Mouse (Mus musculus): ENCODE results near the gene Mlh3. TPM values are rescaled to one million over a fixed set of nuclear protein-coding genes. Genes with fewer than 3 reads are reported as not detected.

Gene Mlh3
- polyA plus RNA-seq, 1 experiment from 2014 or later, result 8.8 TPM

DNA sequence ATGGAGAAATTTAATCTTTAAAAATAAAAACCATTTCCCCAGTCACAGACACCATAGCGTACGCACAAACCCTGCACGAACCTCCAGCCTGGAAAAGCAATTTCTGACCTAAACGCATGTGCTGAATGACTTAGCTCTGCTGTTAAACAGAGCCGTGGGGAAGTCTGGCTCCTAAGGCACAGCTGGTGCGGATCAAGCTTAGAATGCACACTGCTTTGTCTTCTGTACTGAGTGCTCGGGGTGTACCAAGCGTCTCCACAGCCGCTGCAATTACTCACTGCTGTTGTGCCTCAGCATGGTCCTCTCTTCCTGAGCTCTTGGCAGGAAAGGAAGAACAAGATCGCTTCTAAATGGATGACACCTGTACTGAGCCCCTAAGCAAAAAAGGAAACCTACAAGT, 7.9 kb downstream of the Mlh3 start:
- Histone ChIP-seq H3K4me3 (ENCODE audit: low read depth, low read length) (no peak overlapping the region), H3K9ac (no peak overlapping the region), H3K4me1 (ENCODE audit: insufficient read depth) (0 out of 2 replicates have a peak, but pooled peaks cover 3% of the 10 kb centered on the region), H3K27ac (ENCODE audit: low read depth) (0 out of 2 replicates have a peak overlapping the region, but pooled peaks have one; percentile 0), H3K36me3 (ENCODE audit: insufficient read depth) (0 out of 2 replicates have a peak, but pooled peaks cover 5% of the 10 kb centered on the region), H3K27me3 (ENCODE audit: insufficient read depth, low read length) (no peaks in the 10 kb centered on the region), H3K4me2 (no peak overlapping the region), H3K9me3 (ENCODE audit: low read depth, low read length) (no peaks in the 10 kb centered on the region)
- ATAC-seq (ENCODE audit: insufficient read depth) (peak; percentile 92), DNase-seq (peak; percentile 89)
- TF ChIP-seq CTCF (IDR thresholded peaks at IDR 0.05; ENCODE audit: low read depth), result no peak
- 34% methylated on average over 10 of the region's 10 CpGs for WGBS

DNA sequence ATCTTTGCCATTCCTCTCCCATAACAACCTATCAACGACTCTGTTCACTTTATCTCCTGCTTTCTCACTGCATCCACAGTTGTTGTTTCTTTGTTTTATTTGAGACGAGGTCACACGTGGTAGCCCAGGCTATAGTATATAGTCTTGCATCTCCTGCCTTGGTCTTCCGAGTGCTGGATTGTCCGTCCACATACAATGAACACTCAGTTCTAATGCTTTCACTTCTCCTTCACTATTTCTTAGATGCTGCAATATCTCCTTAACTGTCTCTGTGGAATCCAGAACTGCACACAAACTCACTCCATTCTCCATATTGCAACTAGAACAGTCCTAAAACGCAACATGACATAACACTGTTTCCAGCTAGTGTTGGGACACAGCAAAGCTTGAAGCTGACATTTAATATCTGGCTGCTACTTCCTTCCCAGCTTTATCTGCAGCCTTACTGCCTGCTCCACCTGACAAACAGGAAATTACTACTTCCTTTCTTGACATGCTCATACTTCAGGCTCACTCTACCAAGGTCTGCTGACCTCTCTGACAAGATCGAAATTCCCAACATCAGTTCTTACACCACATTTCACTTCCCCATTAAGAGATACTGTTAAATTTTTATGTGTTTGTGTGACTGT, 13.3 kb downstream of the Mlh3 start:
- H3K4me2 ChIP-seq, result no peak overlapping the region
- H3K4me1 ChIP-seq (ENCODE audit: insufficient read depth), result no peaks in the 10 kb centered on the region
- H3K27ac ChIP-seq (ENCODE audit: low read depth), result peak overlapping the region; percentile 46
- WGBS, result 65% methylated on average over 7 of the region's 7 CpGs
- H3K9ac ChIP-seq, result no peak overlapping the region
- H3K4me3 ChIP-seq (ENCODE audit: low read depth, low read length), result no peak overlapping the region
- TF ChIP-seq CTCF (IDR thresholded peaks at IDR 0.05; ENCODE audit: low read depth), result no peak
- no peaks in the 10 kb centered on the region for H3K27me3 ChIP-seq (ENCODE audit: insufficient read depth, low read length)
- no peaks in the 10 kb centered on the region for H3K9me3 ChIP-seq (ENCODE audit: low read depth, low read length)
- H3K36me3 ChIP-seq (ENCODE audit: insufficient read depth), result 0 out of 2 replicates have a peak, but pooled peaks cover 5% of the 10 kb centered on the region
- no peak for ATAC-seq (ENCODE audit: insufficient read depth)
- DNase-seq, result peak; percentile 28

DNA sequence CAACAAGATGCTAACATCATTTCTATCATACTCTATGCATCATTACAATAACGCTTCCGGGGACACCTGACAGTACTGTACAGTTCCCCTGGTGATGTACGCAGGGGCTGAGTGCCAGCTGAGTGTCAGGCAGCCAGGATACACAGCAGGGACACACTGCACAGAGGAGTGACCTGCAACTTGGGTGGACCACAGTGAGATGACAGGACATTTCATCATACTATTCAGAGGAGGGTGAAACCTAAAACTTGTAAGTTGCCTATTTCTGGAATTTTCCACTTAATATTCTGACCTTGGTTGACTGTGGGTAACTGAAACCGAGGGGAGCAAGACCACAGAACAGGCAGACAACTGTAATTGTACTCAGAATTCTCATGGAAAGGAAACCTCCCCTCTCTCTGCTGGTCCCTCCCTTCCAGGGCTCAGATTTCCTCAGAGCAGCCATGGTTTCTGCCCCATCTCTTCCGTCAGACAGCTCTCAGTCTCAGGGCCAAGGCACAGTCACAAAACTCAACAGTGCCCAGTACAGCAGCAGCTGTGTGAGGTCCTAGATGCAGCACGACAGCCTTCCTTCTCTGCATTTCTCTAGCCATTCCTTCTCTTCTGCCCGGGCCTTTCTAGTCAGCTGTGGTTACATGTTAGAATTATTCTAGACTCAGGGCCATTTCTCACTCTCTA, 14.2 kb downstream of the Mlh3 start:
- Histone ChIP-seq H3K27me3 (ENCODE audit: insufficient read depth, low read length) (no peaks in the 10 kb centered on the region), H3K36me3 (ENCODE audit: insufficient read depth) (0 out of 2 replicates have a peak, but pooled peaks cover 5% of the 10 kb centered on the region), H3K4me1 (ENCODE audit: insufficient read depth) (no peaks in the 10 kb centered on the region), H3K4me2 (no peak overlapping the region), H3K9me3 (ENCODE audit: low read depth, low read length) (no peaks in the 10 kb centered on the region), H3K9ac (no peak overlapping the region), H3K27ac (ENCODE audit: low read depth) (peak overlapping the region; percentile 21; the same call in 1 of the 2 replicates), H3K4me3 (ENCODE audit: low read depth, low read length) (no peak overlapping the region)
- peak; percentile 45 for DNase-seq
- ATAC-seq (ENCODE audit: insufficient read depth), result 0 out of 2 replicates have a peak, but pooled peaks have one; percentile 54
- no peak for TF ChIP-seq CTCF (IDR thresholded peaks at IDR 0.05; ENCODE audit: low read depth)
- 54% methylated on average over 7 of the region's 7 CpGs for WGBS

DNA sequence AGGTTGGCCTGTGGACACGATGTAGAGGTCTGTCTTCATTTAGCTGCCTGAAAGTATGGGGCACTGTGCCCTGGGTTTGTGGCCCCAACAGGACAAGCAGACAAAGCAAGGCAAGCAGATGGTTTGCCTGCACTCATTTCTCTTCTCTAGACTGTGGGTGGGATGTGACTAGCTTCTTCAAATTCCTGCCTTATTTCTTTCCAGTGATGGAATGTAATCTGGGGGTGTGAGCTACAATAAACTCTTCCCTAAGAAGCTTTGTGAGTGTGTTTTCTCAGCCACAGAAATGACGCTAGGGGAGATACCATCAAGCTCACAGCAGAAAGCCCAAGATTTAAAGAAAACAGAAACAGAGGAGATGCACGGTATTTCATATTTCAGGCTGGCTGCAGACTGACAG, 18.3 kb downstream of the Mlh3 start:
- Histone ChIP-seq H3K27me3 (ENCODE audit: insufficient read depth, low read length) (no peaks in the 10 kb centered on the region), H3K4me1 (ENCODE audit: insufficient read depth) (no peaks in the 10 kb centered on the region), H3K4me2 (no peak overlapping the region), H3K9me3 (ENCODE audit: low read depth, low read length) (peaks cover 4% of the 10 kb centered on the region; the same call in 1 of the 2 replicates), H3K4me3 (ENCODE audit: low read depth, low read length) (no peak overlapping the region), H3K9ac (no peak overlapping the region), H3K36me3 (ENCODE audit: insufficient read depth) (no peaks in the 10 kb centered on the region), H3K27ac (ENCODE audit: low read depth) (no peak overlapping the region)
- DNase-seq (no peak), ATAC-seq (ENCODE audit: insufficient read depth) (no peak)
- 70% methylated on average over 3 of the region's 3 CpGs for WGBS
- no peak for TF ChIP-seq CTCF (IDR thresholded peaks at IDR 0.05; ENCODE audit: low read depth)

DNA sequence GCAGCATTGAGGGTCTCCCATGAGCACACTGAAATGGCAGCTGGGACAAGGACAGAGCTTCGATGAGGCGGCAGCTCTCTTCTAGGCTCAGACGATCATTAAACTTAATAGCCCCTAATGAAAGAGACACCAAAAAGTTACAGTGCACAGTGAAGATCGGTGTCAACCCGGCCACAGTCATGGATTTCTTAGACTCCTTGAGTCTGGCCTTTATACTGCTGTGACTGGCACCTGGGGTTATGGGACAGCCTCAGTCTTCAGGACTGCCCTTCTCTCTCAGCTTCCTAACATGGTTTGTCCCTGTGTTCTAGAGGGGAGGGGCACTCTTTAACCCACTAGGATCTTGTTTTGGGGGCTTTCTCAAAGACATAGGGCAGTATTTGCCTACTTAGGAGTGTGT, 32.8 kb downstream of the Mlh3 start:
- Histone ChIP-seq H3K4me2 (no peak overlapping the region), H3K4me1 (ENCODE audit: insufficient read depth) (no peaks in the 10 kb centered on the region), H3K36me3 (ENCODE audit: insufficient read depth) (peaks cover 5% of the 10 kb centered on the region; the same call in 1 of the 2 replicates), H3K9ac (no peak overlapping the region), H3K9me3 (ENCODE audit: low read depth, low read length) (no peaks in the 10 kb centered on the region), H3K27ac (ENCODE audit: low read depth) (no peak overlapping the region), H3K4me3 (ENCODE audit: low read depth, low read length) (no peak overlapping the region), H3K27me3 (ENCODE audit: insufficient read depth, low read length) (no peaks in the 10 kb centered on the region)
- 83% methylated on average over 5 of the region's 5 CpGs for WGBS
- TF ChIP-seq CTCF (IDR thresholded peaks at IDR 0.05; ENCODE audit: low read depth), result no peak
- DNase-seq, result no peak
- no peak for ATAC-seq (ENCODE audit: insufficient read depth)

DNA sequence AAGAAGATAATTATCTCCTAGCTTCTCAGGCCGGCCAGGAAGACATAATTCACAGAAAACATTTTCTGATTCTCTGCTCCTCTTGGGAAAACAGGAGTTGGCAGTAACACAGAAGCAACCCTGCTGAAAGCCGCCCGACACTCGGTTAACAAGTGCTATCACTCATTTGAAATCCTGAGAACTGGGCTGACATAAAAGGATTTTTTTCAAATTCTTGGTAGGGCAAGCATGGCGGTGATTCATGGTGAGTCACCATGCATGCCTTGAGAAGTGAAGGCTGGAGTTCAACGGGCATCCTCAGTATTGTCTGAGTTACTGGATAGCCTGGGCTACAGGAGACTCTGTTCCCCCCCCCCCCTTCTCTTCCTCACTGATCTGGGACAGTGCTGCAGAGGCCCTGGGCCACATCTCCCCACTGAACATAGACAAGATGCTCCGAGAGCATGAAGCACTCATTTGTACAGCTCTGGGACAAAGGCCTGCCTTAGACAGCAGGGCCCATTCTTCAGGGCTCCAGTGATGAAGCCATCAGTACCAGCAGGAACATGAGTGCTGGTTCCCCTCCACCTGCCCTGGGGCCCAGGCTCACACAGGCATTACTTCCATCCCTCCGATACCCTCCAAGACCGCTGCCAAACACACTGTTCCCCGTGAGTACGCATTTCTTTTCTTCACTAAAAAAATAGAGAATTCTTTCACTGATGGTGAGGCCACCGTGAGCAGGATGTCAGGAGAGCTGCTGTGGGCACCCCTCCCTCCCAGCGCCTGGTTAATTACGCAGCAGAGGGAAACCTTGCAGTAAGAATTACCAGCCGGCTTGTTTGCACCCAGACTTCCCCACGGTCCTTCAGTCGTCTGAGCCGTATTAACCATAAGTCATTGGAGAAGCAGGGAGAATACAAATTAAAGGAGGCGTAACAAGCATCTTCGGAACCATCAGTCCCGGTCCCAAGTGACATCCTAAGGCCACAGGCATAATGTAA, 36.7 kb downstream of the Mlh3 start:
- whole genome bisulfite sequencing, result 79% methylated on average over 21 of the region's 21 CpGs
- no peak overlapping the region for H3K4me3 ChIP-seq (ENCODE audit: low read depth, low read length)
- H3K9me3 ChIP-seq (ENCODE audit: low read depth, low read length), result no peaks in the 10 kb centered on the region
- DNase-seq (no peak), ATAC-seq (ENCODE audit: insufficient read depth) (no peak)
- no peaks in the 10 kb centered on the region for H3K4me1 ChIP-seq (ENCODE audit: insufficient read depth)
- no peaks in the 10 kb centered on the region for H3K27me3 ChIP-seq (ENCODE audit: insufficient read depth, low read length)
- H3K27ac ChIP-seq (ENCODE audit: low read depth), result no peak overlapping the region
- H3K9ac ChIP-seq, result no peak overlapping the region
- H3K36me3 ChIP-seq (ENCODE audit: insufficient read depth), result no peaks in the 10 kb centered on the region
- no peak for TF ChIP-seq CTCF (IDR thresholded peaks at IDR 0.05; ENCODE audit: low read depth)
- H3K4me2 ChIP-seq, result no peak overlapping the region

All from lung, embryonic 14.5 days (tissue).